Mouse (Mus musculus) kidney, adult 2 months (tissue): Measurements from ENCODE around the gene Aktip.

Experiments
- CTCF ChIP-seq: fragments of 200-500 bp; conservative IDR thresholded peaks from 2 replicates; pipeline ENCODE4 v1.5.1; 2011; ENCODE audit warnings: low read depth, mild to moderate bottlenecking, control low read depth, low read length, moderate library complexity, mixed read lengths; ENCODE audit not compliant: insufficient read depth, insufficient read length
- POLR2A ChIP-seq: fragments of 200-500 bp; IDR thresholded peaks from one replicate; pipeline ENCODE4 v1.6.1; 2011; ENCODE audit warnings: low read depth, low read length, control low read depth

- no peak for TF ChIP-seq CTCF
- no peak for TF ChIP-seq POLR2A
Measured at GRCm38 (mm10) chr8:91070275-91070859, 129.4 kb downstream of the Aktip start.
